Mouse (Mus musculus): ENCODE results near the gene Neil1. TPM values are rescaled to one million over a fixed set of nuclear protein-coding genes. Genes with fewer than 3 reads are reported as not detected.

The Neil1 gene
- polyA plus RNA-seq (2012; rRNA removed), result 10.7 and 11.4 TPM in 2 replicates

DNA sequence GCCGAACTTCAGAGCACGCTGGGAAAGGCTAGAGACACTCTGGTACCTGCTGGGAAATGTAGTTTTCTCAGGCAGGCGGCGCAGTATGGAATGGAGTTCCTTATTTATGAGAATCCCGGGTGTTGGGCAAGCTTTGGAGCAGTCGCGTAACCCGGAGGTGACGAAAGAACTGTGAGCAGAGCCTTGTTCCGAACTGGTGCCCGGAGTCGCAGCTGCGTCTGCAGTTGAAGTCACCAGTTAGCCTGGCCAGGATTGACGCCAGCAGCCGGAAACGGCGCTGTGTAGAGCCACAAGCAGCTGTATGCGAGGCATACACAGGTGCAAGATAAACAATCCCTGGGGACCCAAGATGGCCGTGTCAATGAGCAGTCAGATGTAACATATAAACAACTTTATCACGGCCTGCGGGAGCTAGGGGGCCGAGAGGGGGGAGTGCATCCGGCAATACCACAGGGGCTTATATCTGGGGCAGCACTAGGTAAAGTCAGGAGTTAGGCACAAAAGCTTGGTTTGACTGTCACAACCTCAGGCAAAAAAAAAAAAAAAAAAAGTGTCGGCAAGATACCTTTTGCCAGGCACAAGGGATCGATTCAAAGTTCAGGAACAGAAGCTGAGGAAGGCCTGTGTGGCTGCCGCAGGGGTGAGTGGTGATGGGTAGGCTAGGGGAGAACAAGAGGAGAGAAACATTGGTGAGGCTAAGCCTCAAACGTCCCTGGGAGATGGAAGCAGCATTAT lies at the start of gene Neil1:
Gene Neil1, minus strand, starts transcription at position 162 of the 735 bp plus-strand sequence.

DNA sequence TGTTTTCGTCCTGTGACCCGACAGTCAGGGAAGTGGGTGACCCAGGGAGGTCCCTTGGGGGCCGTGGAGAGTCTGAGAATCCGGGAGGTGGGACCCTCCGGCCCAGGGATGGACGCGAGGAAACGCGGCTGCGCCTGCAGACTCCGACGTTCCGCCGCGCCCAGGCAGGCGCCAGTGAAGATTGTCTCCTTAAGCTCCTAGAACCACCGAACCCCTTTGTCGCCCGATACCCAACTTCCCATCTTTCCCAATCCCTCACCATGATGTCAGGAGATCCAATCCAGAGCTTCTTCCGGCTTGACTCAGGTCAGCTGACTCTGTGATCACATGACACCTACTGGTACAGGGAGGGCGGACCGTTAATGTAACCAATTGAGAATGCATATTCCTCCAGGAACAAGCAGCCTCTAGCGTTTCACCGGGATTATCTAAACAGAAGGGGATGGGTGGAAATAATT lies 9.9 kb upstream of the Neil1 start, which contains the start of gene Commd4:
Gene Commd4, minus strand, starts transcription at position 319 of the 458 bp plus-strand sequence.

DNA sequence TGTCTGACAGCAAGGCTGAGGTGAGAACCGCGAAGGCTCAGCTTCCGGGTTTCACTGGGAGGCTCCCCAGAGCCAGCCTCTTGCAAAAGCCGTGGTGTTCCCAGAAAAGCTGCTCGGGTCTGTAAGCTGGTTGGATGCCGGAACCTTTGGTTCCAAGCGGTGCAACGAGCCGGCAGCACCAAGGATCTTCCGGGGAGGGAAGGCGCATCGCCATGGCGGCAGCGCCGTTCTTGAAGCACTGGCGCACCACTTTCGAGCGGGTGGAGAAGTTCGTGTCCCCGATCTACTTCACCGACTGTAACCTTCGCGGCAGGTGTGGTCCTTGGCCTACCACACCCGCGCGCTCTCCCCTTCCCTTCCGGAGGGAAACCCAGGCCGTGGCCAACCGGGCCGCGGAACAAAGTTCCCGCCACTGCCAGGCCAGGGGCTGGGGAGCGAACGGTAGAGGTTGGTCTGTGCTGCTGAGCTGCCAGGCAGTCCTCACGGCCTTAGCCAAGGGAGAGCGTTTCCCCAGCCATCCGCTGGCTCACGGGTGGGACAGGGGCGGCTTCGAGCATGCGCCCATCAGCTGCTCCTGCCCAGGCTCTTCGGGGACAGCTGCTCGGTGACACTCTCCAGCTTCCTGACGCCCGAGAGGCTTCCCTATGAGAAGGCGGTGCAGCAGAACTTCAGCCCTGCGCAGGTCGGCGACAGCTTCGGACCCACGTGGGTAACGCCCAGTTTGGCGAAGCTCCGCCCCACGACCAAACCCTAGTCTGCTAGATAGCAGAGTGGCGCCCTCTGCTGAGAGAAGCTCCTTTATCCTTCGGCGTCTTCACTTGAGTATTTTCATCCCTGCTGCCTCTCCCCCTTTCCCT lies 17.3 kb downstream of the Neil1 start, which contains the start of gene Man2c1:
Gene Man2c1, plus strand, starts transcription at position 114 of the 857 bp plus-strand sequence.

Other genes with a start within 250 kb of the Neil1 start
- 10.7 and 11.0 TPM in 2 replicates for gene Snx33, start 219.9 kb downstream of the Neil1 start, polyA plus RNA-seq (2012; rRNA removed)
- 268 and 290 TPM in 2 replicates for gene Imp3, start 210.8 kb downstream of the Neil1 start, polyA plus RNA-seq (2012; rRNA removed)
- gene Snupn, start 197.4 kb downstream of the Neil1 start, polyA plus RNA-seq (2012; rRNA removed), result 3.6 and 4.6 TPM in 2 replicates
- 49.5 and 57.0 TPM in 2 replicates for gene Ptpn9, start 153.4 kb downstream of the Neil1 start, polyA plus RNA-seq (2012; rRNA removed)
- gene Sin3a, start 76.3 kb downstream of the Neil1 start, polyA plus RNA-seq (2012; rRNA removed), result 45.3 and 68.3 TPM in 2 replicates
- gene Man2c1, start 17.6 kb downstream of the Neil1 start, polyA plus RNA-seq (2012; rRNA removed), result 171 and 201 TPM in 2 replicates
- 151 and 158 TPM in 2 replicates for gene Commd4, start 10.0 kb upstream of the Neil1 start, polyA plus RNA-seq (2012; rRNA removed)
- gene Trcg1, start 88.3 kb upstream of the Neil1 start, polyA plus RNA-seq (2012; rRNA removed), result not detected in 2 replicates
- gene 1700017B05Rik, start 114.3 kb upstream of the Neil1 start, polyA plus RNA-seq (2012; rRNA removed), result 11.9 and 14.5 TPM in 2 replicates